7 mouse cellular contexts compared by ENCODE assay signal in genomic region chr7:30859635-30860402, GRCm38 (mm10). TPM values are rescaled to one million over a fixed set of nuclear protein-coding genes. Genes with fewer than 3 reads are reported as not detected.
DNase-seq lines count a peak whose midpoint lies in the region; ATAC-seq and TF ChIP-seq lines count a peak whose summit lies in the region.

No protein-coding gene starts in this region.

- WGBS in embryonic facial prominence, embryonic 12.5 days = 14% methylated on average over 14 of the region's 16 CpGs
- 5% methylated on average over 13 of the region's 16 CpGs for WGBS in lung, postnatal 0 days

- peaks cover 33% of the 10 kb centered on the region for H3K4me1 ChIP-seq in E14TG2a.4 (replicated peaks; ENCODE audit: low read depth, low read length)
- no peaks in the 10 kb centered on the region for H3K4me1 ChIP-seq in embryonic facial prominence, embryonic 12.5 days
- no peaks in the 10 kb centered on the region for H3K4me1 ChIP-seq in lung, postnatal 0 days (ENCODE audit: insufficient read depth, low read depth, low read length)

- peak; percentile 93 for TF ChIP-seq CTCF in E14TG2a.4 (conservative IDR thresholded peaks at IDR 0.05; ENCODE audit: low read length)
- peak; percentile 83 for TF ChIP-seq CTCF in lung, postnatal 0 days (IDR thresholded peaks at IDR 0.05)

- no peak for TF ChIP-seq EP300 in lung, postnatal 0 days (IDR thresholded peaks at IDR 0.05)

- peak; percentile 42 for DNase-seq in adipocyte (ENCODE audit: low spot score)
- DNase-seq in layer of hippocampus, postnatal 10 days (ENCODE audit: low spot score in 2 of 2) = peak; percentile 69 to 73
- peak; percentile 70 for DNase-seq in lung, postnatal 0 days (ENCODE audit: low spot score)
- peak; percentile 87 for DNase-seq in retina, postnatal 1 day

- peaks cover 30% of the 10 kb centered on the region for H3K27me3 ChIP-seq in E14TG2a.4 (ENCODE audit: insufficient read depth, low read length)
- H3K27me3 ChIP-seq in embryonic facial prominence, embryonic 12.5 days = 0 out of 2 replicates have a peak, but pooled peaks cover 6% of the 10 kb centered on the region
- H3K27me3 ChIP-seq in lung, postnatal 0 days (replicated peaks; ENCODE audit: insufficient read depth, low read length) = no peaks in the 10 kb centered on the region

- H3K4me3 ChIP-seq in E14TG2a.4 (replicated peaks; ENCODE audit: low read length) = peak overlapping the region; percentile 68
- peak overlapping the region; percentile 21; the same call in 1 of the 2 replicates for H3K4me3 ChIP-seq in embryonic facial prominence, embryonic 12.5 days
- H3K4me3 ChIP-seq in lung, postnatal 0 days (ENCODE audit: low read depth, low read length) = no peak overlapping the region

- H3K9me3 ChIP-seq in E14TG2a.4 (ENCODE audit: low read length) = no peaks in the 10 kb centered on the region
- no peaks in the 10 kb centered on the region for H3K9me3 ChIP-seq in embryonic facial prominence, embryonic 12.5 days
- no peaks in the 10 kb centered on the region for H3K9me3 ChIP-seq in lung, postnatal 0 days (ENCODE audit: low read length)

- H3K36me3 ChIP-seq in E14TG2a.4 (ENCODE audit: insufficient read depth, low read length) = no peaks in the 10 kb centered on the region
- no peaks in the 10 kb centered on the region for H3K36me3 ChIP-seq in embryonic facial prominence, embryonic 12.5 days
- no peaks in the 10 kb centered on the region for H3K36me3 ChIP-seq in lung, postnatal 0 days (ENCODE audit: insufficient read depth, low read length)

- no peak for ATAC-seq in embryonic facial prominence, embryonic 12.5 days (ENCODE audit: insufficient number of reproducible peaks, insufficient read depth, low FRiP score, low TSS enrichment)
- peak; percentile 70 to 80 for ATAC-seq in hematopoietic stem cell, adult 5-6 weeks (replicated peaks in 1 of 2; ENCODE audit: insufficient read depth in 1 of 2, low FRiP score in 2 of 2, low TSS enrichment in 1 of 2, low read depth in 1 of 2, poor library complexity in 2 of 2, severe bottlenecking in 2 of 2)
- ATAC-seq in lung, postnatal 0 days = peak; percentile 58

- H3K4me2 ChIP-seq in embryonic facial prominence, embryonic 12.5 days (replicated peaks) = peak overlapping the region; percentile 51
- H3K4me2 ChIP-seq in lung, postnatal 0 days (replicated peaks; ENCODE audit: low read depth, low read length) = no peak overlapping the region; the same call in 1 of the 2 replicates

- H3K9ac ChIP-seq in embryonic facial prominence, embryonic 12.5 days = peak overlapping the region; percentile 19; the same call in 1 of the 2 replicates
- no peak overlapping the region for H3K9ac ChIP-seq in lung, postnatal 0 days (replicated peaks; ENCODE audit: low read depth)

- no peak overlapping the region for H3K27ac ChIP-seq in embryonic facial prominence, embryonic 12.5 days
- H3K27ac ChIP-seq in lung, postnatal 0 days (ENCODE audit: low read length) = no peak overlapping the region

RNA-seq across cellular contexts. Expression of gene Ffar1, which starts 1.5 kb away (rescaled TPM):
- polyA plus RNA-seq in embryonic facial prominence, embryonic 12.5 days (2016; fragmentation: Nextera tagmentation; extraction: Ambion mirVana) = not detected in 2 replicates
- not detected in 2 replicates for total RNA-seq in hematopoietic stem cell, adult 5-6 weeks (2017)
- not detected for total RNA-seq in layer of hippocampus, postnatal 10 days (2021)
- polyA plus RNA-seq in lung, postnatal 0 days (2015; fragmentation: Nextera tagmentation; extraction: Ambion mirVana) = not detected in 2 replicates

RNA-seq across cellular contexts. Expression of gene Ffar3, which starts 3.8 kb away (rescaled TPM):
- 0.13 TPM in 1 of 2 replicates, not detected in the other for polyA plus RNA-seq in embryonic facial prominence, embryonic 12.5 days (2016; fragmentation: Nextera tagmentation; extraction: Ambion mirVana)
- total RNA-seq in hematopoietic stem cell, adult 5-6 weeks (2017) = not detected in 2 replicates
- not detected for total RNA-seq in layer of hippocampus, postnatal 10 days (2021)
- polyA plus RNA-seq in lung, postnatal 0 days (2015; fragmentation: Nextera tagmentation; extraction: Ambion mirVana) = not detected in 2 replicates

RNA-seq across cellular contexts. Expression of gene Cd22, which starts 20.3 kb away (rescaled TPM):
- polyA plus RNA-seq in embryonic facial prominence, embryonic 12.5 days (2016; fragmentation: Nextera tagmentation; extraction: Ambion mirVana) = 0.09 and 0.17 TPM in 2 replicates
- not detected in 2 replicates for total RNA-seq in hematopoietic stem cell, adult 5-6 weeks (2017)
- not detected for total RNA-seq in layer of hippocampus, postnatal 10 days (2021)
- 0.35 and 0.79 TPM in 2 replicates for polyA plus RNA-seq in lung, postnatal 0 days (2015; fragmentation: Nextera tagmentation; extraction: Ambion mirVana)

RNA-seq across cellular contexts. Expression of gene Ffar2, which starts 36.2 kb away (rescaled TPM):
- 0.24 TPM in 1 of 2 replicates, not detected in the other for polyA plus RNA-seq in embryonic facial prominence, embryonic 12.5 days (2016; fragmentation: Nextera tagmentation; extraction: Ambion mirVana)
- total RNA-seq in hematopoietic stem cell, adult 5-6 weeks (2017) = 31.8 and 42.8 TPM in 2 replicates
- total RNA-seq in layer of hippocampus, postnatal 10 days (2021) = under 1 TPM in 1 of 2 experiments, not detected in 1; 0.25 TPM
- polyA plus RNA-seq in lung, postnatal 0 days (2015; fragmentation: Nextera tagmentation; extraction: Ambion mirVana) = 1.1 and 1.4 TPM in 2 replicates

RNA-seq across cellular contexts. Expression of gene Mag, which starts 54.9 kb away (rescaled TPM):
- polyA plus RNA-seq in embryonic facial prominence, embryonic 12.5 days (2016; fragmentation: Nextera tagmentation; extraction: Ambion mirVana) = 0.26 and 0.29 TPM in 2 replicates
- 0.38 TPM in 1 of 2 replicates, not detected in the other for total RNA-seq in hematopoietic stem cell, adult 5-6 weeks (2017)
- 10 to 100 TPM; 25.3 to 30.7 TPM for total RNA-seq in layer of hippocampus, postnatal 10 days (2021)
- 1.2 and 1.8 TPM in 2 replicates for polyA plus RNA-seq in lung, postnatal 0 days (2015; fragmentation: Nextera tagmentation; extraction: Ambion mirVana)
